Mouse (Mus musculus) limb, embryonic 13.5 days (tissue): ENCODE measurements around the gene Gcg. TPM values are rescaled to one million over a fixed set of nuclear protein-coding genes. Genes with fewer than 3 reads are reported as not detected.

Source experiments
- ATAC-seq: fragments of 200-750 bp; cut with Nextera tagmentation; 2 replicates; pipeline ENCODE4 v1.8.0; 2017; ENCODE audit warnings: low read depth, moderate number of reproducible peaks, moderate TSS enrichment; ENCODE audit not compliant: low FRiP score
- H3K27ac ChIP-seq: fragments of 300-500 bp; sonication (generic); 2 replicates; pipeline ENCODE4 v1.5.1; 2015; ENCODE audit warnings: inconsistent platforms, mild to moderate bottlenecking, moderate library complexity
- H3K27me3 ChIP-seq: fragments of 300-500 bp; sonication (generic); 2 replicates; pipeline ENCODE4 v1.6.1; 2015; ENCODE audit warnings: mild to moderate bottlenecking, inconsistent platforms
- H3K36me3 ChIP-seq: fragments of 300-500 bp; sonication (generic); 2 replicates; pipeline ENCODE4 v1.6.1; 2015; ENCODE audit warnings: inconsistent platforms, mild to moderate bottlenecking, moderate library complexity
- H3K4me1 ChIP-seq: fragments of 300-500 bp; sonication (generic); 2 replicates; pipeline ENCODE4 v1.6.1; 2015; ENCODE audit warnings: inconsistent platforms
- H3K4me2 ChIP-seq: fragments of 300-500 bp; sonication (generic); replicated peaks from 2 replicates; pipeline ENCODE4 v1.6.1; 2015; ENCODE audit warnings: inconsistent platforms, mild to moderate bottlenecking, moderate library complexity
- H3K4me3 ChIP-seq: fragments of 300-500 bp; sonication (generic); 2 replicates; pipeline ENCODE4 v1.5.1; 2015; ENCODE audit warnings: moderate library complexity, mild to moderate bottlenecking, inconsistent platforms
- H3K9ac ChIP-seq: fragments of 300-500 bp; sonication (generic); 2 replicates; pipeline ENCODE4 v1.6.1; 2015; ENCODE audit warnings: mild to moderate bottlenecking, inconsistent platforms
- H3K9me3 ChIP-seq: fragments of 300-500 bp; sonication (generic); 2 replicates; pipeline ENCODE4 v1.6.1; 2016; ENCODE audit warnings: inconsistent platforms
- whole genome bisulfite sequencing: fragments of 180-500 bp; shearing (Covaris S2); methylation state at CpG from one replicate; pipeline ENCODE4 v1.1.7; 2015; 5-methylcytosine and 5-hydroxymethylcytosine counted together
- polyA plus RNA-seq: library from polyadenylated mRNA; unstranded; fragments of >200 nt; fragmentation: Nextera tagmentation; extraction: Ambion mirVana; gene quantifications from 2 replicates; pipeline ENCODE4 v1.2.1, GENCODE M21; 2015

The Gcg gene
- polyA plus RNA-seq, 1 experiment from 2014 or later, result 0.27 TPM

GRCm38 (mm10) chr2:62458070-62458469 is 25.4 kb downstream of the Gcg start:
- no peak for ATAC-seq
- Histone ChIP-seq H3K36me3 (no peaks in the 10 kb centered on the region), H3K27ac (no peak overlapping the region), H3K9ac (no peak overlapping the region), H3K4me1 (peaks cover 10% of the 10 kb centered on the region), H3K4me2 (no peak overlapping the region), H3K4me3 (no peak overlapping the region), H3K27me3 (peaks cover 4% of the 10 kb centered on the region; the same call in 1 of the 2 replicates), H3K9me3 (no peaks in the 10 kb centered on the region)
- WGBS, result 39% methylated on average over 9 of the region's 9 CpGs

DNA sequence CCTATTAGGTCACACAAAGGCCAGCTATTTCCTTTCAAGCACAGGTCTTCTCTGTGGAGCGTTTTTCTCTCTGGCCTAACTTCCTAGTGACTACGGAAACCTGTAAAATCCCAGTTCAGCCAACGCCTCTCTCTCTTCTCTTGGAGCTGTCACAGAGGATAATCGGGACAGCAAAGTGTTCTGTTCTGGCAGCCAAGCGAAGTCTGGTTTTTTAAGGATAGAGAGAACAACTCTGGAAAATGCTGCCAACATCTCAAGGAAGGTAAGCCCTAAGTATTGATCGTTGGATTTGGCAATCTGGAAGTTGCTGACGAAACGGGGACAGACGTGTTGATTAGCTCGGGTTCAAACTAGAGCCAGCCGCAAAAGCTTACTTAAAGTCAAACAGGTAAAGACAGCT is 28.5 kb downstream of the Gcg start:
- H3K27ac ChIP-seq, result no peak overlapping the region
- no peak for ATAC-seq
- H3K4me2 ChIP-seq, result no peak overlapping the region
- WGBS, result 80% methylated on average over 11 of the region's 11 CpGs
- peaks cover 5% of the 10 kb centered on the region; the same call in 1 of the 2 replicates for H3K4me1 ChIP-seq
- no peaks in the 10 kb centered on the region for H3K36me3 ChIP-seq
- H3K4me3 ChIP-seq, result no peak overlapping the region
- H3K27me3 ChIP-seq, result peaks cover 4% of the 10 kb centered on the region; the same call in 1 of the 2 replicates
- H3K9ac ChIP-seq, result no peak overlapping the region
- H3K9me3 ChIP-seq, result no peaks in the 10 kb centered on the region

- Histone ChIP-seq H3K4me1 (no peaks in the 10 kb centered on the region), H3K4me2 (no peak overlapping the region), H3K9me3 (no peaks in the 10 kb centered on the region), H3K27ac (no peak overlapping the region), H3K27me3 (peaks cover 4% of the 10 kb centered on the region; the same call in 1 of the 2 replicates), H3K4me3 (no peak overlapping the region), H3K36me3 (no peaks in the 10 kb centered on the region), H3K9ac (no peak overlapping the region)
- WGBS, result 77% methylated on average over 6 of the region's 6 CpGs
- no peak for ATAC-seq
Measured at GRCm38 (mm10) chr2:62454033-62454432, 29.4 kb downstream of the Gcg start.

DNA sequence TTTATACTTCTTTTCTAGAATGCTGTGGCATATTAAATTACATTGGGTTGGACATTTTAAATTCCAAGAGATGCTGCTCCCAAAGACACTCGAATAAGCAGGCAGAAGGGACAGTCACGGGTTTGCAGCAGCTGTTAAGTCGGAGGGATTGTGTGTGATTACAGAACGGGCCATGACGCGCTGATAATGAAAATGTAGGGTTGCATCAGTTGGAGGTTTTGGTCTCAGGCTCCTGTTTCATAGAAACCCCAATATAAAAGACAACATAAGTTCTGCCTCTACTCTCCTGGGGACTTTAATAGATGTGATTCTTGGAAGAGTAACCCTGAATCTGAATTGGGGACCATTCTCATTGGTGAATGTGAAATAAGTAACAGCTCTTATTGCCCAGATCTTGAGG is 33.1 kb downstream of the Gcg start:
- WGBS, result 81% methylated on average over 6 of the region's 6 CpGs
- H3K9me3 ChIP-seq, result no peaks in the 10 kb centered on the region
- H3K27me3 ChIP-seq, result no peaks in the 10 kb centered on the region
- no peaks in the 10 kb centered on the region for H3K4me1 ChIP-seq
- no peak overlapping the region for H3K27ac ChIP-seq
- no peak overlapping the region for H3K4me3 ChIP-seq
- ATAC-seq, result no peak
- no peak overlapping the region for H3K4me2 ChIP-seq
- H3K36me3 ChIP-seq, result no peaks in the 10 kb centered on the region
- H3K9ac ChIP-seq, result no peak overlapping the region

- Histone ChIP-seq H3K27me3 (no peaks in the 10 kb centered on the region), H3K27ac (no peak overlapping the region), H3K4me2 (no peak overlapping the region), H3K36me3 (no peaks in the 10 kb centered on the region), H3K4me3 (no peak overlapping the region), H3K9ac (no peak overlapping the region), H3K9me3 (no peaks in the 10 kb centered on the region), H3K4me1 (no peaks in the 10 kb centered on the region)
- ATAC-seq, result no peak
- WGBS, result 83% methylated on average over 5 of the region's 5 CpGs
Measured at GRCm38 (mm10) chr2:62449692-62450346, 33.6 kb downstream of the Gcg start.

DNA sequence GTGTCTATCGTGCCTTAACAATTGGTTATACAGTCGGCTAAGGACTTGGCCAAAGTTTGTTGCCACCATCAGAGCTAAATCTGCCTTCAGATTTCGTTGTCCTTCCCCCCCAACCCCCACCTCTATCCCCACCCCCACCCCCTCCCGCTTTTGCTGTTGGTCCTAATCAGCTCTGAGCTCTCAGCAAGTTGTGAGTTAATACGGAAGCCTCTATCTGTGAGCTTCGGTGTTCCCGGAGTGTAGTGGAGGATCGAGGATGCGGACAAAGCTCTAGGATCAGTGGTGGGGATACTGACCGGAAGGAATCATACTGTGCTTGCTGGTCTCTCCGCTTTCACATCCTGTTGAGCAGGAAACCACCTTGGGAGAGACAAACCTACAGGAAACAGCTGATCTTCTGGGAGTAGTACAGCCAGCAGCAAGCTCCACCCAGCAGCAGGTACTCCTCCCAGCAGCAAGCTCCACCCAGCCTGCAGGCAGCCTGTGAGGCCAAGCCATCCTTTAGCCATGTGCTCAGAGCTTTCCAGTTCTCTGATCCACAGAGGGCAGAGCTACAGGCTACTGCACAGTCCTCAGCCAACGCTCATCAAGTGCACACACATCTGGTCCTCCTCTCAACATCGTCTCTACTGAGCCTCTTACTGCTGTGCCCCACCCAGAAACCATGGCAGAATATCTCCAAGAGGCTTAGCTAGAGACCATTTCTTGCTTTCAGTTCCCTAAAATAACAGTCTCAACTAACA is 42.5 kb downstream of the Gcg start:
- no peak for ATAC-seq
- Histone ChIP-seq H3K4me1 (no peaks in the 10 kb centered on the region), H3K4me3 (no peak overlapping the region), H3K27ac (no peak overlapping the region), H3K4me2 (0 out of 2 replicates have a peak overlapping the region, but pooled peaks have one; percentile 2), H3K27me3 (no peaks in the 10 kb centered on the region), H3K36me3 (no peaks in the 10 kb centered on the region), H3K9ac (no peak overlapping the region), H3K9me3 (no peaks in the 10 kb centered on the region; the same call in 1 of the 2 replicates)
- 68% methylated on average over 13 of the region's 13 CpGs for WGBS

DNA sequence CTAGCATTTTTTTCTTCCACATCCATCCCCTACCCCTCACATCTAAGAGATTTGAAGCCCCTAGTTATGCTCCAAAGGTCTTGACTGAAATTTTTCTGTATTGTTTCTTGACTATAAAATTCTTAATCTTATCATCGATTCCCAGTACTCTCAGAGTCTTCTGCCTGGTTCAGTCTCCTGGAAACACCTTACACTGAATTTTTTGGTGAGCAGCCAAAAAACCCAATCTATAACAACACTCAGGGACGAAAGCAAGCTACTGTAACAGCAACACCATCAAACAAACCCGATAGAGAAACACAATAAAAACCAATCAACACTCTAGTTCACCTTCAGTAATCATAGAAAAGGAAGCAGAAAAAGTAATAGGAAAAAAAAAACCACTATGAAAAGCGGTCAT is 43.4 kb downstream of the Gcg start:
- ATAC-seq, result no peak
- no peaks in the 10 kb centered on the region for H3K4me1 ChIP-seq
- H3K27ac ChIP-seq, result no peak overlapping the region
- H3K36me3 ChIP-seq, result no peaks in the 10 kb centered on the region
- 73% methylated on average over 4 of the region's 4 CpGs for WGBS
- no peak overlapping the region for H3K4me2 ChIP-seq
- no peaks in the 10 kb centered on the region; the same call in 1 of the 2 replicates for H3K9me3 ChIP-seq
- no peak overlapping the region for H3K4me3 ChIP-seq
- no peak overlapping the region for H3K9ac ChIP-seq
- H3K27me3 ChIP-seq, result no peaks in the 10 kb centered on the region

- Histone ChIP-seq H3K9ac (no peak overlapping the region), H3K4me3 (no peak overlapping the region), H3K27ac (no peak overlapping the region), H3K4me1 (no peaks in the 10 kb centered on the region), H3K36me3 (no peaks in the 10 kb centered on the region), H3K9me3 (no peaks in the 10 kb centered on the region), H3K27me3 (no peaks in the 10 kb centered on the region), H3K4me2 (no peak overlapping the region)
- ATAC-seq, result no peak
- WGBS, result 88% methylated on average over 8 of the region's 8 CpGs
Measured at GRCm38 (mm10) chr2:62431245-62431795, 52.1 kb downstream of the Gcg start.

DNA sequence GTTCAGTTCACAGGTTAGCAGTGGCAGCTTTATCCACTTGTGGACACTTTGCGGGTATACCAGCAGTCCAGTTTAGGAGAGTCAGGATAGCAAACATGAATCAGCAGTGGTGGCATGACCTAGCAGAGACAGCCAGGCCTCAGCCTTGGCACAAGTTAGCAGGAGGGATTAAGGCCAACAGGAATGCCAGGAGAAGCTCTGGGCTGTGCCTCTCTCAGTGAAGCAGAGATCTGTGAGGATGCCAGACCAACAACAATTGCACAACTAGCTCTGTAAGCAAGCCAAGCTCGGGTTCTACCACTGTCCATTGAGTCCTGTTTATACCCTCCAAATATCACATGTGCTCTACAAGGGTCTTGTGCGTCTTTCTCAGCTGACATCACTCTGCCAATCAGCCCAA is 57.5 kb downstream of the Gcg start:
- no peak overlapping the region for H3K9ac ChIP-seq
- WGBS, result 86% methylated on average over 3 of the region's 3 CpGs

More for the DNA sequence above, 57.5 kb downstream of the Gcg start:
- Histone ChIP-seq H3K27me3 (no peaks in the 10 kb centered on the region), H3K9me3 (no peaks in the 10 kb centered on the region), H3K4me3 (no peak overlapping the region), H3K36me3 (no peaks in the 10 kb centered on the region), H3K27ac (no peak overlapping the region), H3K4me2 (no peak overlapping the region), H3K4me1 (no peaks in the 10 kb centered on the region)
- no peak for ATAC-seq

Other genes starting within 250 kb of the Gcg start
- 0.67 and 1.3 TPM in 2 replicates for gene Dpp4, start 71.4 kb downstream of the Gcg start, polyA plus RNA-seq
- gene Fap, start 90.4 kb upstream of the Gcg start, polyA plus RNA-seq, result 9.7 and 11.5 TPM in 2 replicates
- 1.4 and 1.6 TPM in 2 replicates for gene Ifih1, start 162.6 kb upstream of the Gcg start, polyA plus RNA-seq
- gene Gca, start 180.6 kb upstream of the Gcg start, polyA plus RNA-seq, result 1.1 and 1.5 TPM in 2 replicates